Mouse (Mus musculus) CH12F3 (cell line): ENCODE measurements around the gene Car8.

Experiments
- in situ Hi-C: fragments of 300-500 bp; cut with MboI; formaldehyde crosslinking; loops from 2 replicates; pipeline ENCODE4 v1.14.3; 2020; ENCODE audit warnings: low sequenced_read_pairs

The Car8 gene

DNA sequence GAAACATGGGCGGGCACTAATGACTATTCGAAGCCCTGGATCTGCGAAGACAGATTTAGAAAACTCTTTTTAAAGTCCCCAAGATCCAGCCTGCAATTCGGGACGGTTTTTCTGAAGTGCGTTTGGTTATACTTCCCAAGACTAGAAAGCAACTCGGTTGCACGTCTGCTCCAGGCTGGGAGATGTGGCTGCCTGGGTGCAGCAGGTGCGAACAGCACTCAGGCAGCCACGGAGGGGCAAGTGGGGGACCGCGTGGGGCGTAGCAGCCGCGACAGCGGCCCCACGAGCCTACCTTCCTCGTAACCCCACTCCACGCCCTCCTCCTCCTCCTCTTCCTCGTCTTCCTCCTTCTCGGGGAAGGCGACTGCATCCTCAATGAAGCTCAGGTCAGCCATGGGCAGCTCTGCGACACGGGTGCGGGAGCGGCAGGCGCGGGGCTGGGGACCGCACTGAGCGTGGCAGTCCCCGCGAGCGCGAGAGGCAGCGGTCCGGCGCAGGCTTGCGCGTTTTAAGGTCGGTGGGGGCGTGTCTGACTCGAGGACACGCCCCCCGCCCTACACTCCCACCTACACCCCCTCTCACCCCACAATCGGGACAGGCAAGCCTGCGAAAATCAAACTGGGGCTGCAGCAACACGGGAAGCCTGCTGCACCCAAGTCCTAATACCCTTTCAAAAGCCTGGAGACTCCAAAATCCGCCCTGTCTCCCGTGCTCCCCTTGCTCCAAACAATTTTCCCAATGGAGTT, at the start of gene Car8:
Gene Car8 (minus strand): TSS at position 482 of the 746 bp plus-strand sequence.
- in situ Hi-C loops = no loop called here

DNA sequence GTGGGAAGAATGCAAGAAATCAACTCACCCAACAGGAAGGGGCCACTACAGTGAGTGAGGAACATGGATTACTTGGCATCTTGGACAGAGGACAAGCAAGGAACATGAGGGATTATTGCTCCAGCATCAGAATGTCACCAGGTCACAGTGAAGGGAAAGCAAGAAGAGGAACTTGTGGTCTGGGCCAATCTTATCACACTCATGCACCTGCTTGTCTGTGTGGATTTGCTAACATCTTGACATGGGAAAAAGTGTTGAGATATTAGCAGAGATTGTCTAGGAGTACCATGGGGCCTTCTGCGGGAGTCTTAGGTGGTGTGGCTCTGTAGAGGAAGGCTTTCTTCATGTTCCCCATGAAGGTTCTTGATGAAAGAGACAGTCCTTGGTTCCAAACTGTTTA, 46.1 kb upstream of the Car8 start:
- in situ Hi-C loops = no loop called here

DNA sequence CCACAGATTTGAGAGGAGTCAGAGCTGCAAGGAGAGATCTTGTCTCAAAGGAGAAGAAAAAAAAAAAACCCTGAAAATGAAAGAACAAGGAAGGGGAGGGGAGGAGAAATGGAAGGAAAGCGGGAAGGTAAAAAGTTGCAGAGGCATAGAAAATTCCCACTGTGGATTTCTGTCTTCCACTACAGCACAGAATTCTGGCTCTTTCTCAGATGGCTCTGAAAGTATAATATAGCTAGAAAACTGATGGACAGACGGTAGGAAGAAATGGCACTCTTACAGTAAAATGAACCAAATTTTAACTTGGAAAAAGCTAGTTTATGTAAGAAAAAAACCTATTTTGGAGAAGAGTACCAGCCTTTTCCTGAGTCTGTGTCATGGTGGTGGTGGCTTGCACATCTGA, 39.3 kb upstream of the Car8 start:
- in situ Hi-C loops = no loop called here

DNA sequence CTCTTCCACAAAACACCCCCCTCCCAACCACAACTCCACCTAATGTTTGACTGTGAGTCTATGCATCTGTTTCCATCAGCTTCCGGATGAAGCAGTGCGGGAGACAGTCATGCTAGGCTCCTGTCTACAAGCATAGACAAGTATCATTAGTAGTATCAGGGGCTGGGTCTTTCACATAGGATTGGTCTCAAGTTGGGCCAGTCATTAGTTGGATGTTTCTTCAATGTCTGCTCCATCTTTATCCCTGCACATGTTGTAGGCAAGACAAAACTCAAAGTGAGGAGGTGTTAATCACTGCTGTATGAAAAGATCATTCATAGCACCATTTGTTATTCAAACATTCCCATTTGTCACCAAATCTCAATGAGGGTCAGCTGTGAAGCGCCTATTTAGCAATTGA, 11.0 kb upstream of the Car8 start:
- in situ Hi-C loops = no loop called here

DNA sequence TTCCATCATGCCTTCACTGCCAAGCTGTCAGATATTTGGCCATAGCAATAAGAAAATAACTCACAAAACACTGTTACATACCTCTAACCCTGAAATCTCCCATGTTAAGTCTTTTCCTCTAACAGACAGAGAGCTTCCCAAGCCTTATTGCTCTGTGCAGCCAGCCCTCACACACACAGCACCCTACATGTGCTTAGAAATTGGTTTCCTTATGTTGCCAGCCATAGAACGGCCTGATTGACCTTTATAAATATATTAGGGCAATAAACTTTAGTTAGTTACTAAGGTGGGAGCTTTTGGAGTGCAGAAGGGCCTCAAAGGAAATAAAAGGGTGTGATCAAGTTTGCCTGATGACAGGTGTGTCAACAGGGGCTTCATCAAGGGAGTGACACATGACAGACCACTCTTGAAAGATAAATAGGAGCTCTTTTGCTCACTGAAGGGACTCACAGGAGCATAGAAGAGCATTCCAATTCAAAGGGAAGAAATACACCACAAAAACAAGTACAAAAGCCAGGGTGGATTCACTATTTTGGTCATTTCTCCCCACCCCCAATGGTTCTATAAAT, 6.7 kb upstream of the Car8 start:
- in situ Hi-C loops = no loop called here

DNA sequence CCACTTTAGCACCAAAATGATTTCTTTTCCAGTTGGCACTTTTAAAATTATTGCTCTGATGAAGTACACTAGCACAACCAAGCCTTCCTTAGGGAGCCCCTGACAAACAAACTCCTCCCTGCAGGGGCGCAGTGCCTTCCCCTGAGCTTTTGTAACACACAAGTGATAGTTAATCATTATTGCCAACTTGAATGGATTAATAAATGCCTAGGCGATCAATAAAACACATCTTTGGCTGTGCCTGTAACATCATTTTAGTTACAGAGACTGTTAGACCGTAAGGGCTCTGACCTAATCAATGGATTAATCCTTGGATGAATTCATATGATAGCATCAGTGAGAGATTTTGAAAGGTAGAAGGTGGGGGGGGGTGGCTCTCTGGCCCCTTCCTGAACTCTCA, 6.2 kb upstream of the Car8 start:
- in situ Hi-C loops = no loop called here

DNA sequence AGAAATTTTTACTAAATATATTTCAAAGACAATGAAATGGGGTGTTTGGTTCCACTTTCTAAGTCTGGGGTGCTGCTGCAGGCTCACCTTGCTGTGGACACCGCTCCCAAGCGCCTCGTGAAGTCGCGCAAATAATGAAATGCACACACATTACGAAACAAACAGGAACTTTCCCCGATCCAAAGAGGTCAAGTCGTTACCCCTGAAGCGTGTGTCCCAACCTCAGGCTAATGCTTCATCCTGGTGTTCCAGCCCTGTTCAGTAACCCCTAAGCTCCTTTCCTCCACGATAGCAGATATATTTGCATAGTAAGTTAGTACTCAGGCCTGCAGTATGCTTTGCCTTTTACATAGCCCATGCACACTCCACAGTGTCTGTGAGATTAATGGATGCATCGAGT, 858 bp upstream of the Car8 start:
- in situ Hi-C loops = no loop called here

DNA sequence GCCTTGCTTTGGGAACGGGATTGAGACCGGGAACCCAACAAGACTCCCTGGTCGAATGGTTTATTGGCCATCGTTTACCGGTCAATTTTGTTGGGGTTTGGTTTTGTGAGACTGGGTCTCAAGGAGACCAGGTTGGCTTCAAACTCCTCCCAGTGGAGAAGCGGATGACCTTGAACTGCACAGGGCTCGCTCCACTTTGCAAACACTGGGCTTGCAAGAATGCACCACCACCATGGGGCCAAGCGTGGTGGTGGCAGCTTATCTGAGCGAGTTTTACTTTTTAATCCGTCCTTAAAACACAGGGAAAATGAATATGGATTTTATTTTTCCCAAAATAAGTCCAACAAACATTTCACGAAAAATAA, 447 bp upstream of the Car8 start:
- in situ Hi-C loops = no loop called here

DNA sequence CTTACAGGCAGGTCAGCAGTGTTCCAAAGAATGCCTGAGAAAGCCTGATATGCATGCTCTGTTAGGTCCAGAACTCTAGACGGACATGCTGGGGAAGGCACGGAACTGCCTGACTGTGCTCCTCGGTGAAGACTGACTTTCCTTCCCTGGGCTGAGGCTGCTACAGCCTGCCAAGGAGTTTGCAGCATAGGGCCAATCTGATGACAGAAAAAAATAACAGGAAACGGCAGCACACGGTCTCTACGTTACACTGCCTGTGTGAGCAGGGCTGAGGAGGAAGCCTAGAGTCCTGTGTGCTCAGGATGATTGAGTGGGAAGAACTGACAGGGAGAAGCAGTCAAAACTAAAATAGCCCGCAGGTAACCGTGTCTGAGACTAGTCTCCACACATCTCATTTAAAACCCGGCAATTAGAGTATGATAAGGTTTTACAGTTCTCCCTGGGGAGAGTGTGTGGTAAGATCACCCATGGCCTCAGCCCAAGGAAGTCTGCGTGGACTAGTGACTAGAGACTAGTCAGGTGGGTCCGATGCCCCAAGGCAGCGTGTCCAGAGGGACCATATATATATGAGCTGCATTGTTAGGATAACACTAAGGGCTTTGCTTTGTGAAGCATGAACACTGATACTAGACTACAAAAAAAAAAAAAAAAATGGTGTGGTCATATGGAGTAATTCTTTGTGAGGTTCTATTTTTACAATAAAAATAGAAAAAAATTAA, 6.3 kb downstream of the Car8 start:
- in situ Hi-C loops = no loop called here

DNA sequence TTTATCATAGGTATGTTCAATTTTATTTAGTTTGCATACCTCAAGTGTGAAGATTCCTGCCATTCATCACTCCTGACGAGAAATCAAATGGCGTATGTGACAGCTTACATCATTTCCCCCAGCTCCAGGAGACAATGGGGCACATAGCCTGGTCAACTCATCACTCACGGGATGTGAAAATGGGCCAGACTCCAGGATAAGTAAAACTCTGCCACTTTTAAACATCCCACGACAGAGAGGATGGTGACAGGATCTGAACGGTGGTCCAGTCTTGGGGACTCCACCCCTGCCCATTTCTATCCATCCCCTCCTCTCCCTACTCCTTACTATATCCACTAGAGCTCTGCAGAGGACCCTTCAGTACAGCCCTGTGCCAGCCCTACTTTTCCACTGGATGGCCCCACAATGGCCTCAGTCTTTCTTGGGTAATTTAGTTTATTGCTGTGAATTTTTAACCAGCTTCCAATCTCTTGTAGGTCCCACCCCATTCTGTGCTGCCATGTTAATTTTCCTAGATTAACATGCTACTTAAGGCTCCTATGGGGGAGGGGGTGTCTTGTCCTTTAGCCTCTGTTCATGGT, 7.5 kb downstream of the Car8 start:
- in situ Hi-C loops = no loop called here

DNA sequence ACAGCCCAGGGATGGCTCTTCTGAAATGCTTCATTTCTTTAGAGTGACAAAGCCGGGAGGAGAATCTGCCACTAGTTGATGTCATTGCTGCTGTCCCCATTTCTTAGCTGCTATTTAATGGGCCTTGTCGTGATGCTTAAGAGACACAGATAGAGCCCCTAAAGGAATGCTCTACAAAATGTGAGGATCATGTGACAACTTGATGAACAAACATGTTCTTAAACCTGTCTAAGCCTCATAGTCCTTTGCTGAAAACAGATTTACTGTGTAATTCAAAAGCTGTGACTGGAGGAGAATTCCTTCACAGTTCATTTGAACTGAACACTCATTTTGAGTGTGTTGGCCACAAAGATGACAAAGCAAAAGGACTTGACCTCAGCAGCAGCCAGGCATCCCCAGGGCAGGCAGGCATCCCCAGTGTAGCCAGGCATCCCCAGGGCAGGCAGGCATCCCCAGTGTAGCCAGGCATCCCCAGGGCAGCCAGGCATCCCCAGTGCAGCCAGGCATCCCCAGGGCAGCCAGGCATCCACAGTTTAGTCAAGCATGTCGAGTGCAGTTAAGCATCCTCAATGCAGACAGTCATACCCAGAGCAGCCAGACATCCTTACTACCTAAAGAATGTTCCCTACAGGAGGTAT, 9.1 kb downstream of the Car8 start:
- in situ Hi-C loops = no loop called here

DNA sequence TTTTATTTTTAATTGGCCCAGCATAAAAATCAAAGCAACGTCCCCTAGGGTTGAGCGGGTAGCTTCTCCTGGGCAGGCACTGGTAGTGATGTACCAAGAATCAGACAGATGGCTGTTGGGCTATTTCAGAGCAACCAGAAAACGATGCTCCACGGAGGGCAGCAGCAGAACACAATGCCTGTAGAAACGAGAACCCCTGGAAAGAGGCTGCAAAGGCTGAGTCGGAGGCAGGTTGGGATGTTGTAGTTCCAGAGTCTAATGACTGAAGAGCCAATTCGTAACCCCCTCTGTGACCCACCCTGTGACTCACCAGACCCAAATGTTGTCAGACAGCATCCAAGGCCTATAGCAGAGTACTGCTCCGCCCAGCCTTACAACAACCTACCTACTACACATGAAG, 19.9 kb downstream of the Car8 start:
- in situ Hi-C loops = no loop called here

DNA sequence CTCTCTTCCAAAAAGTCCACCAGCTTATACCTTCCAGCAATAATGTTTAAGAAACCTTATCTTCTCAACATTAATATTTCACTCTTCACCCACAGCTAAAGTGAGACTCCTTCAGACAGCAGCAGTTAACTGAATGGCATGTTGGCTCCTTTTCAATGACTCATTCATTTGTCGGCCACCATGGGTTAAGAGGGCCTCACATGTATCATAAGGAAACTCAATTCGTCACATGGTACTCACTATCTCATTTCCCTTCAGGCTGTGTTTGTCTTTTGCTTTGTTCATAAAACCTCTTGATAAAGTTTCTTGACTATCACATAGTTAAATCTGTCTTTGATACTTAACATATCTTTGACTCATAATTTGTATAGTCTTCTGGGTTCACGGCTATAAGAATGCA, 20.8 kb downstream of the Car8 start:
- in situ Hi-C loops = no loop called here

DNA sequence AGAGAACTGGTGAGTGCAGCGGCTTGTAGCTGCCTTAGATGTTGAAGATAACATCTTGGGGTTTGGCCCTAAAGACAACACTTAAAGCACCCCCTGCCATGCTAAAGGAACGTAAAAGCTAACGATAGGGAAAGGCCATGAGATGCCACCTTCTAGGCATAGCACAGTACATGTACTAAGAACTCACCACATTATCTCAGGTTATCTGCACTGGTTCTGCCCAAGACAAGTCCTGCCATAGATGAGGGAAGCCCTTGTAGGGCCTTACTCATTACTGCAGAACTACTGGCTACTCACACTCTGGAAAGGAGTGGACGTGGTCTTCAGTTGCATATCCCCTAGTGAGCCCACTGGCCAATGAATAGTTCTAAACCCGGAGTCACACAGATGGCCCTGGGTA, 21.6 kb downstream of the Car8 start:
- in situ Hi-C loops = no loop called here

DNA sequence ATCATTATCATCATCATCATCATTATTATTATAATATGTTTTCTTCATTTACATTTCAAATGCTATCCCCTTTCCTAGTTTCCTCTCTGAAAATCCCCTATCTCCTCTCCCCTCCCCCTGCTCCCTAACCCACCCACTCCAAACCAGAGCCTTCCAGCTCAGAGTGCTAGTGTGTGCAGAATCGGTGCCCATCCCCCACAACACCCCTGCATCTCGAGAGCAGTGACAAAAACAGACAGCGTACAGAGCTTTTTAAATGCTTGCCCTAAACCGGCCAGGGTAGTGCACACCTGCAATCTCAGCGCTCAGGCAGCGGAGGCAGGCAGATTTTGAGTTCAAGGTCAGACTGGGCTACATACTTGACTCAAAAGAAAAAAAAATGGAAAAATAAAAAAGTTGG, 22.3 kb downstream of the Car8 start:
- in situ Hi-C loops = no loop called here

DNA sequence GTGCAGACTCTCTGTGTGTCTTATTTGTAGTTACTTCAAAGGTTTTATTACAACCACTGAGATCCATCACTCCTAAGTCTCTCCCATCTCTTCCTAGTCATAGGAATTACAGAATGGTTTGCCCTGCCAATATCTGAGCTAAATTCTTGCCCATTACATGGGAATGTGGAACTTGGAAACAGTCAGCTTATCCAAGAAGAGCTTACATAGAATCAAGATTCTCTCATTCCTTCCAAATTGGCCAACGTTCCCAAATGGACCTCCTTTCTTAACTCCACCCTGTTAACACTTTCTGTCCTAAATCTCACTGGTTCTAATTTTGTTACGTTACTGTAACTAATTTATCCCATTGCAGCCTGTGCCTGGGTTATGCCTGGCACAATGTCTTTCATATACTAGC, 25.2 kb downstream of the Car8 start:
- in situ Hi-C loops = no loop called here

DNA sequence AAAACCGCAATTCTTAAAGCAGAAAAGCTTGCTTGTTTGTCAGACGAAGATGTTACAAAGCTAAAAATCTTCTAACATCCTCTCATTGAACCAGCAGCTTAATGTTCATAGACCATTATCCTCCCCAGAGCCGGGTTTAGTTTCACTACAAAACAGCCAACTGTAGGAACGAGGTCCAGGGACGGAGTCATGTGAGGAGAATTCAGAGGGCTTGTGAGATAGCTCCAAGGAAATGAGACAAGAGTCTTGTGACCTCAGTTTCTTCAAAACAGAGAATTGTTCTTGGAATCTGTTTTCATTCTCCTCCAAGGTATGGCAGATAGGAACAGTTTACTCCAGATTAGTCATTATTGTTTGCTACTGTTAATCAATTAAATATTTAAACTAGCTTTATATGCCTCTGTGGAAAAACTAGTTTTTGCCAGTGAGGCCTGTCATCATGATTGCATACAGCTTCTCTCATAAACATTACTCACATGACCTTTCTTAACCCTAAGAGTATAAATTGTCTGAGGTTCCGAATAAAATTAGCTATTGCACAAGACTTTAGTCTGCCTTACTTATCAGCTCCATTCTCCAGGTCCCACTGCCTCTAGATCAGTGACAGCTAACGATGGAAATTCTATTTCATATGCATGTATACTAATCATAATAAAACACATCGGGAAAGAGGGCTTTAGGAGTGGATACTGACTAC, 25.8 kb downstream of the Car8 start:
- in situ Hi-C loops = no loop called here

DNA sequence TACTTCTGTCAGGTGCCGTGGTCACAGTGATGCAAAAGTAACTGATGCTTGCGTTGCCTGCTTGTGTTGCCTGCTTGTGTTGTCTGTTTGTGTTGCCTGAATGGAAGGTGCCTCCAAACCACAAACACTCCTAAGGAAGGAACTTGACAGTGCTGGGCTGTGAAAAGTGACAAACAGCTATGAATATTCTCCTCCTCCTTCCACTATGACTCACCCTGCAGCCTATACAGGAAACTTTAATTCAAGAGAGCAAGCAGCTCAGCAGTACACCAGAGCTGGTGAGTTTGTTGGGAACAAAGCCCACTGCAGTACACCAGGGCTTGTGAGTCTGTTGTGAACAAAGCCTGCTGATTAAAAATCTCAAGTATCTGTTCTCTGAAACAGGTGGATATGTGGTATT, 28.4 kb downstream of the Car8 start:
- in situ Hi-C loops = no loop called here

DNA sequence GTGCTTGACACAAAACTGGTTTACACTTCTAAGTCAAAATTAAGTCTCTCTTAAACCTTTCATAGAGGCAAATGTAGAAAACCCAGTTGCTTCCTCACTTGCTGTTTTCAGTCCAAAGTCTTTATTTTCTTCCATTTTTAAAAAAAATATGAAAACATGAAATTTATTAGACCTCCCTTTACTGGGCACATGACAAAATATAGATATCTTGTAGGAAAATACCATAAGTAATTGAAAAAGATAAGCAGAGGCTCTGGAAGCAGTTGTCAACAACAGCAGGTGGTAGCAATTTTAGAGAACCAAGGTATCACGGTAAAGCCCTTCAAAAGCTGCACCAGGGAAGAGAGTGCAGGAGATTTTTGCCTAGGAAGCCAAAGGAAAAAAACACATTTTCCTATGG, 30.9 kb downstream of the Car8 start:
- in situ Hi-C loops = no loop called here

DNA sequence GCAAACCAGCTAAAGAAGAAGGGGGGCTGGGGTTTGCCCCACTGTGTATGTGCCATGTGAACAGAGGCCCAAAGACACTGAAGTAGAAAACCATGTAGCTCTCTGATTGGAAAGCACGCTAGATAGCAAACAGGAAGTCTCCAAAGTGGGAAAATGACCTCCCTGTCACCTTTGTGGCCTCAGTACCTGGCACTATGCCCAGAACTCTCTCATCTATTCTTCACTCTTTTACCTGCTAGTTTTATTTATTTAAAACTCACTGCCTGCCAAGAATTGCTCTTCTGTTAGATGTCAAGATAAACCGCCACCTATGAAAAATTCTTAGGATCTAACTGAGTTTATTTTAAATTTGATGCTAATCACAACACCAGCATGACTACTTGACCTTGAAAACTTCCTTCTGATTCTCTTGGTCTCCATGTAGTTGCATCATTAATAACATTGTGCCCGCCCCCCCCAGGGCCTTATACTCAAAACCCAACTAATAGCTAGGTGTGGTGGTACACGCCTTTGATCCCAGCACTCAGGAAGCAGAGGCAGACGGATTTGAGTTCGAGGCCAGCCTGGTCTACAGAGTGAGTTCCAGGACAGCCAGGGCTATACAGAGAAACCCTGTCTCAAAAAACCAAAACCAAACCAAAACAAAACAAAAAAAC, 31.8 kb downstream of the Car8 start:
- in situ Hi-C loops = no loop called here
